ENCODE assay signal across 8 mouse cellular contexts in the genomic region with DNA sequence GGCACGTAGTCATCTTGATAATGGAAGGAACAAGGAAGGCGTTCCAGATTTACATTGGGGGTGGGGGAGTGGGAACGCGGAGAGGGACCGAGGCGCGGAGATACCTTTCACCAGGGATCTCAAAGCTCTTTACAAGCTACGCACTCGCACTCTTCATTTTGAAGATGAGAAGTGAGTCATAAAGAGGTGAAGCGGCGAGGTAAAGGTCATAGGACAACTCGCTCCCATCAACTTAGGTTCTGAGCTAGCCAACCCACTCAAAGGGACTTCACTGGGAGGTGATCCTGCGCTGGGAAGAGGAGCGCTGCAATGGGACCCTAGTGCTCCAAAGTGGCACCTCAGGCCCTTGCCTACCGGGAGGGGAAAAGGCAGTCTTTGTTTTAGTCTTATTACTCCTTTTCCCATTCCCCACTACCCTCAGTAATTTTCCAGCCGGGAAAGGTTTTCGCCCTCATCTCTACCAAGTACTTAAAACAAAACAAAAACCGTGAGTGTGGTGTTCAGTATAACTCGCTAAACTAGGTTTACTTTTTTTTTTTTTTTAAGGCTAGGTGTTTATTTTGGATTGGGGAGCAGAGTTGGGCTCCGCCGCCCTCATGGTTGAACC. TPM values are rescaled to one million over a fixed set of nuclear protein-coding genes. Genes with fewer than 3 reads are reported as not detected.
DNase-seq lines count a peak whose midpoint lies in the region; ATAC-seq and TF ChIP-seq lines count a peak whose summit lies in the region.

No protein-coding gene starts in this region.

- peaks cover 12% of the 10 kb centered on the region; the same call in 1 of the 2 replicates for H3K4me1 ChIP-seq in neural tube, embryonic 11.5 days (ENCODE audit: control insufficient read depth, insufficient read depth, low read length)
- H3K4me1 ChIP-seq in intestine, embryonic 16.5 days (ENCODE audit: control insufficient read depth, insufficient read depth, low read length), result peaks cover 15% of the 10 kb centered on the region

- no peaks in the 10 kb centered on the region for H3K9me3 ChIP-seq in neural tube, embryonic 11.5 days (ENCODE audit: control insufficient read depth, low read length)
- H3K9me3 ChIP-seq in intestine, embryonic 16.5 days (ENCODE audit: control insufficient read depth, low read length), result no peaks in the 10 kb centered on the region

- peak overlapping the region; percentile 87 for H3K4me2 ChIP-seq in neural tube, embryonic 11.5 days (ENCODE audit: low read depth)
- peak overlapping the region; percentile 91 for H3K4me2 ChIP-seq in intestine, embryonic 16.5 days (ENCODE audit: low read depth, low read length)
- H3K4me2 ChIP-seq in myocyte (ENCODE audit: low read depth), result peak overlapping the region; percentile 88

- no peak overlapping the region for H3K27ac ChIP-seq in neural tube, embryonic 11.5 days (ENCODE audit: low read depth, low read length)
- peak overlapping the region; percentile 77 for H3K27ac ChIP-seq in intestine, embryonic 16.5 days (ENCODE audit: low read length)

- peak; percentile 28 for TF ChIP-seq POLR2A in myocyte (IDR thresholded peaks at IDR 0.05; ENCODE audit: insufficient read length, low read depth)

- DNase-seq in adrenal gland, postnatal 25 days, result peak; percentile 27
- DNase-seq in adrenal gland, postnatal 4 days (ENCODE audit: low spot score in 2 of 2), result no peak
- no peak for DNase-seq in neural tube, embryonic 11.5 days (ENCODE audit: low spot score)
- no peak for DNase-seq in neural tube, embryonic 10.5 days (ENCODE audit: extremely low spot score, low spot score)
- DNase-seq in layer of hippocampus, adult 11-12 months (ENCODE audit: low spot score), result no peak
- no peak for DNase-seq in MN1 (ENCODE audit: low spot score)

- no peak for ATAC-seq in neural tube, embryonic 11.5 days (ENCODE audit: insufficient read depth, low FRiP score, low TSS enrichment)
- ATAC-seq in intestine, embryonic 16.5 days, result no peak

- peak overlapping the region; percentile 49 for H3K4me3 ChIP-seq in neural tube, embryonic 11.5 days (ENCODE audit: low read depth, low read length)
- peak overlapping the region; percentile 74 for H3K4me3 ChIP-seq in intestine, embryonic 16.5 days (ENCODE audit: low read length)
- peak overlapping the region; percentile 99 for H3K4me3 ChIP-seq in myocyte

- peaks cover 38% of the 10 kb centered on the region for H3K27me3 ChIP-seq in neural tube, embryonic 11.5 days (ENCODE audit: control insufficient read depth, insufficient read depth, low read length)
- H3K27me3 ChIP-seq in intestine, embryonic 16.5 days (replicated peaks; ENCODE audit: control insufficient read depth, insufficient read depth, low read length), result no peaks in the 10 kb centered on the region
- H3K27me3 ChIP-seq in myocyte (ENCODE audit: control insufficient read depth, insufficient read depth, insufficient read length), result no peaks in the 10 kb centered on the region

- peak overlapping the region; percentile 68 for H3K9ac ChIP-seq in neural tube, embryonic 11.5 days (ENCODE audit: low read length)
- peak overlapping the region; percentile 74 for H3K9ac ChIP-seq in intestine, embryonic 16.5 days (ENCODE audit: low read depth, low read length)

- H3K36me3 ChIP-seq in neural tube, embryonic 11.5 days (ENCODE audit: control insufficient read depth, insufficient read depth, low read length), result no peaks in the 10 kb centered on the region
- H3K36me3 ChIP-seq in intestine, embryonic 16.5 days (ENCODE audit: control insufficient read depth, insufficient read depth, low read length), result no peaks in the 10 kb centered on the region
- peaks cover 11% of the 10 kb centered on the region for H3K36me3 ChIP-seq in myocyte (ENCODE audit: control insufficient read depth, insufficient read depth)

- under 1% methylated on average over 21 of the region's 21 CpGs for WGBS in neural tube, embryonic 11.5 days
- WGBS in intestine, embryonic 16.5 days, result 1% methylated on average over 21 of the region's 21 CpGs

- H3K79me2 ChIP-seq in myocyte (ENCODE audit: control insufficient read depth, insufficient read depth), result peaks cover 32% of the 10 kb centered on the region

- peak overlapping the region; percentile 79 for H3ac ChIP-seq in myocyte (ENCODE audit: control insufficient read depth, insufficient read length)

TF ChIP-seq in myocyte, 11 proteins besides CTCF, POLR2A, EP300 and RAD21:
- TF ChIP-seq E2F4 (IDR thresholded peaks at IDR 0.05; ENCODE audit: insufficient read depth) (no peak), TCF3 (IDR thresholded peaks at IDR 0.05; ENCODE audit: insufficient read length, low read depth) (no peak), MYOD1 (IDR thresholded peaks at IDR 0.05; ENCODE audit: control insufficient read depth in 1 of 3, insufficient read length in 2 of 3, low read depth in 2 of 3) (no peak), REST (IDR thresholded peaks at IDR 0.05; ENCODE audit: insufficient read depth, insufficient read length) (no peak), MAX (IDR thresholded peaks at IDR 0.05; ENCODE audit: low read depth) (no peak), SRF (IDR thresholded peaks at IDR 0.05; ENCODE audit: control insufficient read depth, insufficient read length, low read depth) (no peak), CEBPB (IDR thresholded peaks at IDR 0.05; ENCODE audit: insufficient read depth, poor library complexity, severe bottlenecking) (no peak), TCF12 (IDR thresholded peaks at IDR 0.05; ENCODE audit: insufficient read depth, poor library complexity, severe bottlenecking) (no peak), POLR2AphosphoS2 (IDR thresholded peaks at IDR 0.05; ENCODE audit: insufficient read length, low read depth) (no peak), MYOG (IDR thresholded peaks at IDR 0.05; ENCODE audit: control insufficient read depth in 1 of 3, insufficient read depth in 1 of 3, insufficient read length in 2 of 3, low read depth in 2 of 3) (no peak), USF1 (IDR thresholded peaks at IDR 0.05; ENCODE audit: low read depth) (no peak)

RNA-seq across cellular contexts. Expression of gene Klf4, which starts 1.0 kb away (rescaled TPM):
- total RNA-seq in adrenal gland, postnatal 25 days (2021), result 6.7 and 8.7 TPM in 2 replicates
- 10 to 100 TPM; 15.2 to 15.3 TPM for total RNA-seq in adrenal gland, postnatal 4 days (2021)
- 1.3 and 1.7 TPM in 2 replicates for polyA plus RNA-seq in neural tube, embryonic 11.5 days (2014; fragmentation: Nextera tagmentation; extraction: Ambion mirVana)
- 8.5 and 8.6 TPM in 2 replicates for polyA plus RNA-seq in intestine, embryonic 16.5 days (2015; fragmentation: Nextera tagmentation; extraction: Ambion mirVana)
- polyA plus RNA-seq in myocyte (2012; fragmentation: generic; extraction: Trizol), result 84.3 TPM

Comparison
In these comparisons a context has a peak if more than half of its experiments do, and no peak if none do; other contexts are left out.
1. H3K4me3 ChIP-seq: peak in every context shown above with its lines; median percentile 99 in myocyte; 74 in intestine, embryonic 16.5 days; 49 in neural tube, embryonic 11.5 days.